ENCODE assay signal across 9 mouse cellular contexts in genomic region chr5:115167396-115167795, GRCm38 (mm10). TPM values are rescaled to one million over a fixed set of nuclear protein-coding genes. Genes with fewer than 3 reads are reported as not detected.
DNase-seq lines count a peak whose midpoint lies in the region; ATAC-seq lines count a peak whose summit lies in the region.
"Had no signal": no experiment of that assay in that cellular context is flagged by ENCODE, and none has a peak within 500 bp of the region (broad histone marks: within the 10 kb centered on the region; RNA-seq: fewer than 3 reads in every experiment).

No protein-coding gene starts in this region.

- no peak overlapping the region for H3K4me2 ChIP-seq in kidney, embryonic 14.5 days (replicated peaks; ENCODE audit: low read depth, low read length)
- no peak overlapping the region; the same call in 1 of the 2 replicates for H3K4me2 ChIP-seq in liver, embryonic 11.5 days
- H3K4me2 ChIP-seq in midbrain, embryonic 14.5 days (ENCODE audit: low read length), result no peak overlapping the region
- H3K4me2 ChIP-seq: midbrain, embryonic 11.5 days had no signal

- 39% methylated on average over 6 of the region's 6 CpGs for WGBS in kidney, embryonic 14.5 days
- 49% methylated on average over 6 of the region's 6 CpGs for WGBS in liver, embryonic 11.5 days
- 84% methylated on average over 6 of the region's 6 CpGs for WGBS in midbrain, embryonic 14.5 days

- H3K9me3 ChIP-seq in kidney, embryonic 14.5 days (ENCODE audit: control insufficient read depth, low read length), result no peaks in the 10 kb centered on the region
- no peaks in the 10 kb centered on the region for H3K9me3 ChIP-seq in liver, embryonic 11.5 days (ENCODE audit: control insufficient read depth, low read length)
- no peaks in the 10 kb centered on the region for H3K9me3 ChIP-seq in midbrain, embryonic 14.5 days (ENCODE audit: control insufficient read depth, low read length)

- H3K9ac ChIP-seq in kidney, embryonic 14.5 days (ENCODE audit: low read depth, low read length), result no peak overlapping the region
- no peak overlapping the region for H3K9ac ChIP-seq in liver, embryonic 11.5 days (ENCODE audit: low read depth, low read length)
- H3K9ac ChIP-seq in midbrain, embryonic 14.5 days (replicated peaks; ENCODE audit: low read length), result no peak overlapping the region

- H3K4me1 ChIP-seq in kidney, embryonic 14.5 days (ENCODE audit: control insufficient read depth, insufficient read depth, low read length), result peaks cover 27% of the 10 kb centered on the region
- H3K4me1 ChIP-seq in liver, embryonic 11.5 days (replicated peaks; ENCODE audit: control insufficient read depth, insufficient read depth, low read length), result peaks cover 24% of the 10 kb centered on the region
- 0 out of 2 replicates have a peak, but pooled peaks cover 5% of the 10 kb centered on the region for H3K4me1 ChIP-seq in midbrain, embryonic 14.5 days (ENCODE audit: control insufficient read depth, insufficient read depth, low read length)

- H3K36me3 ChIP-seq in kidney, embryonic 14.5 days (ENCODE audit: control insufficient read depth, insufficient read depth, low read length), result no peaks in the 10 kb centered on the region
- H3K36me3 ChIP-seq in liver, embryonic 11.5 days (ENCODE audit: control insufficient read depth, insufficient read depth, low read length), result no peaks in the 10 kb centered on the region
- H3K36me3 ChIP-seq in splenic B cell, adult 2 months (ENCODE audit: control insufficient read depth, insufficient read depth, low read length, poor library complexity, severe bottlenecking), result no peaks in the 10 kb centered on the region
- no peaks in the 10 kb centered on the region for H3K36me3 ChIP-seq in midbrain, embryonic 14.5 days (ENCODE audit: control insufficient read depth, insufficient read depth, low read length)

- no peak overlapping the region for H3K4me3 ChIP-seq in kidney, embryonic 14.5 days (ENCODE audit: low read length)
- H3K4me3 ChIP-seq in liver, embryonic 11.5 days (ENCODE audit: low read depth, low read length), result no peak overlapping the region
- H3K4me3 ChIP-seq in midbrain, embryonic 14.5 days (replicated peaks; ENCODE audit: low read depth, low read length), result no peak overlapping the region

- DNase-seq in kidney, adult 11 months, result no peak
- no peak for DNase-seq in liver, embryonic 11.5 days (ENCODE audit: low spot score)
- peak; percentile 80 for DNase-seq in splenic B cell, adult 2 months (ENCODE audit: low read depth, low spot score)
- no peak for DNase-seq in right cerebral cortex, adult 18-20 months
- no peak for DNase-seq in cerebellum, postnatal 14 days
- no peak for DNase-seq in midbrain, embryonic 14.5 days

- H3K27ac ChIP-seq in kidney, embryonic 14.5 days (ENCODE audit: low read depth, low read length), result peak overlapping the region; percentile 83
- peak overlapping the region; percentile 11; the same call in 1 of the 2 replicates for H3K27ac ChIP-seq in liver, embryonic 11.5 days (ENCODE audit: low read depth, low read length)
- H3K27ac ChIP-seq in midbrain, embryonic 14.5 days (replicated peaks; ENCODE audit: low read depth, low read length), result no peak overlapping the region

- H3K27me3 ChIP-seq in kidney, embryonic 14.5 days (ENCODE audit: control insufficient read depth, insufficient read depth, low read length), result no peaks in the 10 kb centered on the region
- H3K27me3 ChIP-seq in liver, embryonic 11.5 days (replicated peaks; ENCODE audit: control insufficient read depth, insufficient read depth, low read length), result no peaks in the 10 kb centered on the region
- no peaks in the 10 kb centered on the region for H3K27me3 ChIP-seq in splenic B cell, adult 2 months (ENCODE audit: control insufficient read depth, insufficient read depth, low read length, poor library complexity, severe bottlenecking)
- no peaks in the 10 kb centered on the region for H3K27me3 ChIP-seq in midbrain, embryonic 14.5 days (ENCODE audit: control insufficient read depth, insufficient read depth, low read length)

- ATAC-seq in kidney, embryonic 14.5 days (ENCODE audit: low FRiP score, low TSS enrichment), result 0 out of 2 replicates have a peak, but pooled peaks have one; percentile 28
- ATAC-seq in activated CD4-positive, CD25-positive, alpha-beta regulatory T cell, adult 4 months, result peak; percentile 98
- no peak for ATAC-seq in liver, embryonic 11.5 days (replicated peaks; ENCODE audit: low FRiP score)
- ATAC-seq in midbrain, embryonic 14.5 days (ENCODE audit: low FRiP score, low TSS enrichment), result no peak

RNA-seq across cellular contexts. Expression of gene Mlec, which starts 9.4 kb away (rescaled TPM):
- polyA plus RNA-seq in kidney, embryonic 14.5 days (2014; fragmentation: Nextera tagmentation; extraction: Ambion mirVana), result 57.8 and 75.5 TPM in 2 replicates
- polyA plus RNA-seq in activated CD4-positive, CD25-positive, alpha-beta regulatory T cell, adult 4 months (2017; shearing (Covaris generic)), result 10 to 100 TPM; 26.8 to 37.1 TPM
- polyA plus RNA-seq in liver, embryonic 11.5 days (2014; fragmentation: Nextera tagmentation; extraction: Ambion mirVana), result 56.2 and 59.5 TPM in 2 replicates
- 14.6 and 18.6 TPM in 2 replicates for polyA plus RNA-seq in midbrain, embryonic 14.5 days (2014; fragmentation: Nextera tagmentation; extraction: Ambion mirVana)

RNA-seq across cellular contexts. Expression of gene Cabp1, which starts 26.8 kb away (rescaled TPM):
- 2.0 and 2.4 TPM in 2 replicates for polyA plus RNA-seq in kidney, embryonic 14.5 days (2014; fragmentation: Nextera tagmentation; extraction: Ambion mirVana)
- under 1 TPM in 1 of 2 experiments, not detected in 1; 0.54 TPM for polyA plus RNA-seq in activated CD4-positive, CD25-positive, alpha-beta regulatory T cell, adult 4 months (2017; shearing (Covaris generic))
- 0.89 and 1.4 TPM in 2 replicates for polyA plus RNA-seq in liver, embryonic 11.5 days (2014; fragmentation: Nextera tagmentation; extraction: Ambion mirVana)
- 6.6 and 6.9 TPM in 2 replicates for polyA plus RNA-seq in midbrain, embryonic 14.5 days (2014; fragmentation: Nextera tagmentation; extraction: Ambion mirVana)

RNA-seq across cellular contexts. Expression of gene Unc119b, which starts 32.6 kb away (rescaled TPM):
- 26.3 and 50.3 TPM in 2 replicates for polyA plus RNA-seq in kidney, embryonic 14.5 days (2014; fragmentation: Nextera tagmentation; extraction: Ambion mirVana)
- polyA plus RNA-seq in activated CD4-positive, CD25-positive, alpha-beta regulatory T cell, adult 4 months (2017; shearing (Covaris generic)), result 10 to 100 TPM; 18.3 to 19.0 TPM
- polyA plus RNA-seq in liver, embryonic 11.5 days (2014; fragmentation: Nextera tagmentation; extraction: Ambion mirVana), result 26.8 and 27.3 TPM in 2 replicates
- 29.1 and 37.2 TPM in 2 replicates for polyA plus RNA-seq in midbrain, embryonic 14.5 days (2014; fragmentation: Nextera tagmentation; extraction: Ambion mirVana)

RNA-seq across cellular contexts. Expression of gene Acads, which starts 48.2 kb away (rescaled TPM):
- polyA plus RNA-seq in kidney, embryonic 14.5 days (2014; fragmentation: Nextera tagmentation; extraction: Ambion mirVana), result 54.2 and 68.5 TPM in 2 replicates
- 10 to 100 TPM; 14.7 to 24.1 TPM for polyA plus RNA-seq in activated CD4-positive, CD25-positive, alpha-beta regulatory T cell, adult 4 months (2017; shearing (Covaris generic))
- 35.5 and 37.4 TPM in 2 replicates for polyA plus RNA-seq in liver, embryonic 11.5 days (2014; fragmentation: Nextera tagmentation; extraction: Ambion mirVana)
- polyA plus RNA-seq in midbrain, embryonic 14.5 days (2014; fragmentation: Nextera tagmentation; extraction: Ambion mirVana), result 13.8 and 14.6 TPM in 2 replicates

Comparison
In these comparisons a context has a peak if more than half of its experiments do, and no peak if none do; other contexts are left out.
1. ATAC-seq: peak in kidney, embryonic 14.5 days (single experiment) and activated CD4-positive, CD25-positive, alpha-beta regulatory T cell, adult 4 months (single experiment); none in liver, embryonic 11.5 days (single experiment) and midbrain, embryonic 14.5 days (single experiment).